Mouse (Mus musculus) adrenal gland, adult (tissue): ENCODE measurements at regions not wholly inside any gene's neighbourhood (a gene's known extent, or its start where the extent isn't known, plus 50 kb on each side); places are given as distances from the start of the nearest gene placed in this dataset.
A peak's percentile ranks its signal among the peaks of the same experiment; 100 is the strongest.

Experiments
- DNase-seq, 2 experiments: peaks; one replicate each; pipeline ENCODE4 v3.0.0; 2022 to 2023; ENCODE audit warnings: low spot score in 1 of 2; ENCODE audit not compliant: inconsistent age in 2 of 2

DNA sequence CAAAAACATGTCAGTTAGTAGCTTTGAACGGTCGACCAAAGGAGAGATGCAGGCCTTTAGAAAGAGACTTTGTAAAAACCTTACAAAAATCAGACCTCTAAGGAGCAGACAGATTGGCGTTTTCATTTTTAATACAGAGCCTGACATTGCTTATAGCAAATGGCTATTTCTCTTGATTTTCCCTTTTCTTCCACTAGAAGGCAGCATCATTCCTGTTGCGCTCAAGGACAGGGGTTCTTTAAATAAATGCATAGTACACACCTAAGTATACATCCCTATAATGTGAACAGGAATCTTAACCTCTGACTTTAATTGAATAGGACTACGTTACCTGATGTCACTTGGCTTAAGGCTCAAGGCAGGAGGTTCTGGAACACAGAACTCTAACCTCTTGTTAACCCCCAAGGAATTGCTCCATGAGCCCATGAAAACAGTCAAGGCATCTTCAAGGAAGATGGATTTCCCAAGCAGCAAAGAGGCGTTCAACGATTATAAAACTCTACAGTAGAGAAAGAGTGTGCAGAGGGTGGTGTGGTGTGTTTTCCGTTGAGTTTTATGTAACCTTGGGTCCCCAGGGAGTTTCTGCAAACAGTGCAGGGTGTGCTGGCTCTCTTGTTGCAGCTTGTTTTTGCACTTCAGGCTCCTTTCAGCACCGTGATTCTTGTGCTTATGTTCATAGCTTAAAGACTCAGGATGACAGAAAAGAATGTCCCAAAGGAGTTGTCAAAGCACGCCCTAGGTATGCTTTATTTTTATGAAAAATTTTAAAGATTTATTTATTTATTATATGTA lies 124.1 kb upstream of the Zfp648 start:
- DNase-seq: peak in 1 of 2 experiments; percentile 61

DNA sequence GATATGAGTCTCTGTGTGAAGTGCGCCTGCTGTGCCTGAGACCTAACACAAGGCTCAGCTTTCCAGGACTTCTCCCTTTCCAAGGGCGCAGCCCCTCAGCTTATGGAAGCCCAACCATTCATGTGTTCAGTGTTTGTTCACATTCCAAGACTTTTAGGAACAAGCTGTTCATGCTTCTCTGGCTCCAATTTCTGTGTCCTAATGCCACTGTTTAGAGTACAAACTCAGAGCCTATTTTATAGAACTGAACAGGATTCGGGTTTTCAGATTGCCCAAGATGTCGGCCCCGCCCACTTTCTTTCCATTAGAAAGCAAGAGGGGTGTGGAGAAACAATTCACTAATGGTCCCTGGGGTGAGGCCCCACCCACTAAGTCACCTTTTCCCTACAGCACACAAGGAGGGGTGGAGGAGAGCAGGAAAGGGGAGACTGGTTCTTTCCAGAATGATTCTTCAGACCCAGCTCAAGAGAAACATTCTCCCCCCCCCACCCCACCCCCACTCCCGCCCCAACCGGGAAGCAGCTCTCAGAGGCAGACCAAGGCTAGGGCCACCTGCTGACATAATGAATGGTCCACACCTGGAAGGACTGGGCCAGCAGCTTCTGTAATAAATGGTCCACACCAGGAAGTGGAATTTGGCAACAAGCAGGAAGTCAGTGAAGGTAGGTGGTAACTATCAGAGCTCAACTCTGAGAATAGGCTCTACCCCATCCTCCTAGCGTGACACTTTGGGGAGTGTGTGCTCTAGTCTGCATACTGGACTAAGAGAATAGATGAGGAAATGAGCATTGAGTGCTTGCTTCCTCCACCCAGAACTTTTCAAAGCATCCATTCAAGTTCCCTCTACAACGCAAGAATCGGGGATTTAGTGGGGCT lies 120.2 kb upstream of the Zfp648 start:
- DNase-seq: no peak

GRCm38 (mm10) chr1:154086145-154086544 lies 114.8 kb upstream of the Zfp648 start:
- peak; percentile 31 to 85 for DNase-seq

DNA sequence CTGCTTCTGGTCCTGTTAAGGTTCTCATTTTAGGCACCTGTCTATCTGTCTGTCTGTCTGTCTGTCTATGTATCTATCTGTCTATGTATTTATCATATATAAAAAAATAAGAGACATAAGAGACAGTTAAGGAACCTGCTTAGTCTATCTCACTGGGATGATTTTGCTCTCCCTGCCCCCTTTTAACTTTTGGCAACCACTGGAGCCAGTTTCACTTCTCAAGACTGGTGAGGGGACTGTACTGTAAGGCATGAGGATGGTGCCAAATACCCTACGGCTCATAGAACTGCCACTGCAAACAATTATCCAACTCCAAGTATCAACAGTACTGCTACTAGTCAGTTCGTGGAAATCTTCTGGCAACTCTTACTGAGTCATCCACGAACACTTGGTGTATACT lies 111.2 kb upstream of the Zfp648 start:
- DNase-seq: no peak

- DNase-seq: peak in 1 of 2 experiments; percentile 58
These were observed 110.2 kb upstream of the Zfp648 start for GRCm38 (mm10) chr1:154090521-154091490.

DNA sequence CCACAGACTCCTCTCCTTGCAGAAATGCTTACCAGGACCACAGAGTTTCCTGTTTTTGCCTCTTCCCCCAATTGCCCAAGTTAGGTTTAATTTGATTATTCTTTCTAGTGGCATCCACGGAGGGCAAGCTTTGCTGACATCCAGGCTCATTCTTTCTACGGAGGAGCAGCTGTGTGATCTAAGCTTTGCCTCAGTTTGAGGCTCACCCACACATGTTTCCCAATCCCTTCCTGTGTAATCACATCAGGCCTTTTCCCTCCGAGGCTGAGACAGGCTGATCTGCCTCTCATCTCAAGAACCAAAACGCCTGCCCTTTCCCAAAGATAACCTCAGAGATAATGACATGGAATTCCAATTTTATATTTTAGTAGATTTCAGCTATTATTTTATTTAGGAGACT lies 107.4 kb upstream of the Zfp648 start:
- DNase-seq: no peak

DNA sequence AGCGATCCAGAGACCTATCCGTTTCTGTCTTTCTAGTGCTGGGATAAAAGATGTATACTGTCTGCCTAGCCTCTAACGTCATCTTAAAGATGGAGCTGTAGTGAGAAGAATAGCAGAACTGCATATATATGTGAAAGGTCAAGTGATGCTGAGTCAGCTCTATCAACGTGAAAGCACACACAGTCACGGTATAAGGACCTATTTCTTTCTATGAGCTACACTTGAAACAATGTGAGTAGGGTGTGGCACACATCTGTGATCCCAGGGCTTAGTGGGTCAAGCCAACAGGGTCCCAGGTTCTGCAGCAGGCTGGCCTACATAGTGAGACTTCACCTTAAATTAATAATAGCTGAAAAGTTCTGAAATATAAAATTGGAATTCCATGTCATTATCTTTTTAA lies 106.6 kb upstream of the Zfp648 start:
- no peak for DNase-seq

- no peak for DNase-seq
These were observed 104.9 kb upstream of the Zfp648 start for GRCm38 (mm10) chr1:154096113-154096512.

- no peak for DNase-seq
These were observed 104.1 kb upstream of the Zfp648 start for GRCm38 (mm10) chr1:154096911-154097310.

DNA sequence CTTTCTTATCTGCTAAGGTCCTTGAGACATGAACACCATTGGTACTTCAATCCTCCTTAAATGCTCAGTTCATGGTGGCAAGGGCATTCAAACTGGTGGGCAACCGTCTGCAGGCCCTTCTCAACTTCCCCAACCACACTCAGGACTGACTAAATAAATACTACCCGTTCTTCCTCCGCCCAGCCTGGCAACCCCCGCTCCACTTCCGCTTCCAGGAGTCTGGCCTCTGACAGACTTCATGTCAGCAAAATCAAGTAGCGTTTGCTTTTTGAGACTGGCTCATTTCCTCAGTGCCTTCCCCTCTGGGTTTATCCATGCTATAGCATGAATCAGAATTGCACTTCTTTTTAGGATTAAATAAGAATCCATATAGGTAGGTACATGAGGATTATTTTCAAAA lies 103.3 kb upstream of the Zfp648 start:
- DNase-seq: peak; percentile 36 to 57

- DNase-seq: no peak
These were observed 100.4 kb upstream of the Zfp648 start for GRCm38 (mm10) chr1:154100556-154100955.

GRCm38 (mm10) chr1:154101433-154101832 lies 99.6 kb upstream of the Zfp648 start:
- DNase-seq: peak; percentile 43 to 75

GRCm38 (mm10) chr1:154102191-154102590 lies 98.8 kb upstream of the Zfp648 start:
- DNase-seq: no peak

- peak; percentile 67 to 83 for DNase-seq
These were observed 98.0 kb upstream of the Zfp648 start for GRCm38 (mm10) chr1:154102871-154103596.

GRCm38 (mm10) chr1:154103597-154103923 lies 97.4 kb upstream of the Zfp648 start:
- no peak for DNase-seq

GRCm38 (mm10) chr1:154104006-154104600 lies 96.9 kb upstream of the Zfp648 start:
- no peak for DNase-seq

- no peak for DNase-seq
These were observed 96.2 kb upstream of the Zfp648 start for GRCm38 (mm10) chr1:154104779-154105178.

DNA sequence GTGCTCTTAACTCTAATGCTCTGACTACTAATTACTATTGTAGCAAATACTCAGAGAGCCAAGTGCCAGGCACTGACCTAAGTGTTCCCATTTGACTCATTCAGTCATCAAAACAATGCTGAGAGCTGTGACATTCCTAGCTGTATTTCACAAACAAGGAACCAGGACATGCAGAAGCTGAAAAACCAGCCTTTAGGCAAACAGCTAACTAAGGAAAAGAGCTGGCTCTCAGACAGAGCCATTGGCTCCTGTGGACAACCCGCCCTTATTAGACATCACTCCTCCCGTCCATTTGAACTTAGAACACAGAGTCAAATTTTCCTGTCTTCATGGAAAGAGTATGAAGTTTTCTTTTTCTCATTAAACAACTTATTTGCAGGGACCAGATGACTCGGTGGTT lies 88.5 kb upstream of the Zfp648 start:
- peak in 1 of 2 experiments; percentile 38 for DNase-seq

GRCm38 (mm10) chr1:154113291-154114050 lies 87.5 kb upstream of the Zfp648 start:
- peak in 1 of 2 experiments; percentile 6 for DNase-seq
